Mouse (Mus musculus) layer of hippocampus, postnatal 36 days (tissue): ENCODE results near the gene Cyb5r3. TPM values are rescaled to one million over a fixed set of nuclear protein-coding genes. Genes with fewer than 3 reads are reported as not detected.

Source experiments
- DNase-seq, 2 experiments: peaks; one replicate each; pipeline ENCODE4 v3.0.0; 2022
- total RNA-seq, 2 experiments: library from RNA; stranded (reverse); gene quantifications; 2 replicates each; pipeline ENCODE4 v1.2.3; 2021

The Cyb5r3 gene
- total RNA-seq, 2 experiments from 2014 or later, result 59.0 to 60.0 TPM

DNA sequence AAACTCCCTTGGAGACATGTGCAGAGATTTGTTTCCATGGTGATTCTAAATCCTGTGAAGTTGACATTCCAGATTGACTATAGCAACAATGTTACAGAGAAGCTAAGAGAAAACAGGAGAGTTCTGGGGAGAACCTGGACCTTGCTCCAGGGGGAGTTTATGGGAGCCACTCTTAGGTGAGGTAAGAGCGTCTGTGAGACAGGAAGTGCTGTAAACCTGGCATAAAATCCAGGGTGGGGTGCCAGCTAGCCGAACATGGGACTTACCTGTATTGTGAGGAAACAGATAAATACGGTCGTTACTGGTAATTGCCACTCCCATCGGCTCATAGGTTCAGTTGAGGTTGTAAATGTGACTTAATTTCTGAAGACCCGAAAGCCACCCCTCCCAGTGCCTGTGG is 66.0 kb downstream of the Cyb5r3 start:
- DNase-seq, result no peak

Other genes starting within 250 kb of the Cyb5r3 start
- 100 to 1,000 TPM; 212 to 230 TPM for gene Tcf20, start 184.7 kb downstream of the Cyb5r3 start, total RNA-seq
- gene Nfam1, start 139.3 kb downstream of the Cyb5r3 start, total RNA-seq, result 1 to 10 TPM; 1.8 to 2.1 TPM
- gene Serhl, start 83.1 kb downstream of the Cyb5r3 start, total RNA-seq, result 10 to 100 TPM in 1 of 2 experiments, 1 to 10 TPM in 1; 9.3 to 10.1 TPM
- 100 to 1,000 TPM; 150 to 152 TPM for gene Rrp7a, start 49.8 kb downstream of the Cyb5r3 start, total RNA-seq
- gene Poldip3, start 23.2 kb downstream of the Cyb5r3 start, total RNA-seq, result 10 to 100 TPM; 81.4 to 92.1 TPM
- 1 to 10 TPM; 2.0 to 4.0 TPM for gene A4galt, start 79.2 kb upstream of the Cyb5r3 start, total RNA-seq
- 10 to 100 TPM; 19.6 to 19.7 TPM for gene Arfgap3, start 177.7 kb upstream of the Cyb5r3 start, total RNA-seq